Mouse (Mus musculus) MEL (cell line): ENCODE measurements at regions not wholly inside any gene's neighbourhood (a gene's known extent, or its start where the extent isn't known, plus 50 kb on each side); places are given as distances from the start of the nearest gene placed in this dataset.

ENCODE experiments used
- DNase-seq: peaks from one replicate; pipeline ENCODE4 v3.0.0; 2011; ENCODE audit warnings: low read depth, low spot score
- H3K27ac ChIP-seq: 2 replicates; pipeline ENCODE4 v1.5.1; 2012; ENCODE audit warnings: low read depth, mild to moderate bottlenecking, control low read depth, low read length, moderate library complexity; ENCODE audit not compliant: control insufficient read depth
- H3K27me3 ChIP-seq, 2 experiments: fragments of 150-350 bp in 1 of 2; sonication (generic) in 1 of 2; 2 replicates each; pipeline ENCODE4 v1.6.1; 2012; ENCODE audit warnings: low read length in 2 of 2, mild to moderate bottlenecking in 2 of 2, improper control_type of control experiment in 1 of 2, moderate library complexity in 1 of 2; ENCODE audit not compliant: insufficient read depth in 2 of 2, control insufficient read depth in 1 of 2
- H3K36me3 ChIP-seq, 2 experiments: 2 replicates each; pipeline ENCODE4 v1.6.1; 2012 to 2014; ENCODE audit warnings: low read length in 2 of 2, improper control_type of control experiment in 1 of 2, inconsistent platforms in 1 of 2, mild to moderate bottlenecking in 1 of 2; ENCODE audit not compliant: insufficient read depth in 2 of 2, control insufficient read depth in 1 of 2
- H3K4me1 ChIP-seq, 2 experiments: fragments of 150-350 bp in 1 of 2; sonication (generic) in 1 of 2; 2 replicates each; pipeline ENCODE4 v1.6.1; 2012; ENCODE audit warnings: low read length in 2 of 2, improper control_type of control experiment in 1 of 2, mild to moderate bottlenecking in 1 of 2; ENCODE audit not compliant: insufficient read depth in 2 of 2, control insufficient read depth in 1 of 2
- H3K4me3 ChIP-seq, 2 experiments: fragments of 150-350 bp in 1 of 2; sonication (generic) in 1 of 2; 2 replicates each; pipeline ENCODE4 v1.5.1; 2012; ENCODE audit warnings: low read depth in 2 of 2, low read length in 2 of 2, mild to moderate bottlenecking in 2 of 2, moderate library complexity in 2 of 2, control low read depth in 1 of 2, improper control_type of control experiment in 1 of 2; ENCODE audit not compliant: control insufficient read depth in 1 of 2, insufficient read depth in 1 of 2
- H3K79me2 ChIP-seq: 2 replicates; pipeline ENCODE4 v1.6.1; 2012; ENCODE audit warnings: mild to moderate bottlenecking, low read length, moderate library complexity; ENCODE audit not compliant: control insufficient read depth, poor library complexity, insufficient read depth
- H3K9ac ChIP-seq: 2 replicates; pipeline ENCODE4 v1.6.1; 2012; ENCODE audit warnings: low read depth, mild to moderate bottlenecking, control low read depth, low read length, moderate library complexity; ENCODE audit not compliant: control insufficient read depth, poor library complexity, severe bottlenecking
- H3K9me3 ChIP-seq: fragments of 150-350 bp; sonication (generic); replicated peaks from 2 replicates; pipeline ENCODE4 v1.6.1; 2012; ENCODE audit warnings: mild to moderate bottlenecking, low read length, improper control_type of control experiment, moderate library complexity; ENCODE audit not compliant: insufficient read depth
- BHLHE40 ChIP-seq: IDR thresholded peaks from 2 replicates; pipeline ENCODE4 v1.6.1; 2012; ENCODE audit warnings: low read depth, mild to moderate bottlenecking, inconsistent platforms, low read length, improper control_type of control experiment, borderline replicate concordance
- E2F4 ChIP-seq: IDR thresholded peaks from 2 replicates; pipeline ENCODE4 v1.6.1; 2011; ENCODE audit warnings: low read depth, low read length, improper control_type of control experiment, borderline replicate concordance
- ETS1 ChIP-seq: IDR thresholded peaks from 2 replicates; pipeline ENCODE4 v1.6.1; 2012; ENCODE audit warnings: low read depth, mild to moderate bottlenecking, inconsistent platforms, low read length, improper control_type of control experiment, moderate library complexity
- GABPA ChIP-seq: IDR thresholded peaks from 2 replicates; pipeline ENCODE4 v1.6.1; 2012; ENCODE audit warnings: low read depth, mild to moderate bottlenecking, inconsistent platforms, low read length, improper control_type of control experiment, moderate library complexity
- HCFC1 ChIP-seq: IDR thresholded peaks from 2 replicates; pipeline ENCODE4 v1.6.1; 2012; ENCODE audit warnings: low read depth, mild to moderate bottlenecking, inconsistent platforms, low read length, improper control_type of control experiment, moderate library complexity
- KAT2A ChIP-seq: conservative IDR thresholded peaks from 2 replicates; pipeline ENCODE4 v1.6.1; 2012; ENCODE audit warnings: low read depth, low read length, improper control_type of control experiment, inconsistent platforms
- MAFK ChIP-seq: IDR thresholded peaks from 2 replicates; pipeline ENCODE4 v1.6.1; 2011; ENCODE audit warnings: low read depth, mild to moderate bottlenecking, low read length, improper control_type of control experiment, borderline replicate concordance
- MAX ChIP-seq: IDR thresholded peaks from 2 replicates; pipeline ENCODE4 v1.6.1; 2011; ENCODE audit warnings: low read length, improper control_type of control experiment
- MAZ ChIP-seq: IDR thresholded peaks from 2 replicates; pipeline ENCODE4 v1.6.1; 2012; ENCODE audit warnings: low read depth, mild to moderate bottlenecking, inconsistent platforms, low read length, improper control_type of control experiment
- MEF2A ChIP-seq: IDR thresholded peaks from 2 replicates; pipeline ENCODE4 v1.6.1; 2014; ENCODE audit warnings: low read depth, mild to moderate bottlenecking, inconsistent platforms, low read length, improper control_type of control experiment; ENCODE audit not compliant: poor library complexity, insufficient replicate concordance, severe bottlenecking; ENCODE audit errors: extremely low read depth
- MYB ChIP-seq: IDR thresholded peaks from 2 replicates; pipeline ENCODE4 v1.6.1; 2011; ENCODE audit warnings: mild to moderate bottlenecking, low read depth, low read length, improper control_type of control experiment
- NELFE ChIP-seq: IDR thresholded peaks from 2 replicates; pipeline ENCODE4 v1.6.1; 2011; ENCODE audit warnings: low read depth, low read length, improper control_type of control experiment
- POLR2AphosphoS2 ChIP-seq: IDR thresholded peaks from 2 replicates; pipeline ENCODE4 v1.6.1; 2011; ENCODE audit warnings: low read length, improper control_type of control experiment
- POLR2AphosphoS5 ChIP-seq: IDR thresholded peaks from 2 replicates; pipeline ENCODE4 v1.6.1; 2012; ENCODE audit warnings: low read depth, borderline replicate concordance, mild to moderate bottlenecking, inconsistent platforms, low read length, moderate library complexity, mixed read lengths
- SIN3A ChIP-seq: IDR thresholded peaks from 2 replicates; pipeline ENCODE4 v1.6.1; 2012; ENCODE audit warnings: low read length, improper control_type of control experiment, inconsistent platforms
- TBP ChIP-seq: IDR thresholded peaks from 2 replicates; pipeline ENCODE4 v1.8.0; 2011; ENCODE audit warnings: low read depth, low read length, improper control_type of control experiment
- USF1 ChIP-seq: IDR thresholded peaks from 2 replicates; pipeline ENCODE4 v1.6.1; 2014; ENCODE audit warnings: low read depth, mild to moderate bottlenecking, inconsistent platforms, low read length, improper control_type of control experiment, moderate library complexity
- ZC3H11A ChIP-seq: IDR thresholded peaks from 2 replicates; pipeline ENCODE4 v1.6.1; 2012; ENCODE audit warnings: low read depth, mild to moderate bottlenecking, inconsistent platforms, low read length, improper control_type of control experiment
- ZKSCAN1 ChIP-seq: IDR thresholded peaks from 2 replicates; pipeline ENCODE4 v1.6.1; 2012; ENCODE audit warnings: low read depth, mild to moderate bottlenecking, inconsistent platforms, low read length, improper control_type of control experiment, moderate library complexity

DNA sequence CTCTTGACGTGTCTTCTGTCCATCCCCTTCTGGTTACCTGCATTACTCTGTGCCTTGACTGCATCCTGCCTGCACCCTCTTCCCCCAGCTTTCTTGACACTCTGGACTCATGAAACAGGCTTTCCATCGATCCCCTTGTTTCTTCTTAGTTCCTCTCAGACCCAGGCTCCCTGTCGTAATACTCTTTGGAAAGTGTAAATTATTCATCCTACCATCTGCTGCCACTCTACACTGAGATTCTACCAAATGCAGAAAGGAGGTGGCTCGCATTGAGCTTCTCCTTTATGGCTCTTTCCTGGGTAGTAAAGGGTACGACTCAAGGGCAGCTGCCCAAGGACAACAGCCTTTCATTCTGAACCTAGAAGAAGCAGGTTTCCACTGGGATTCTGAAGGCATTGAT, 129.5 kb downstream of the 1500009L16Rik start:
- no peaks in the 10 kb centered on the region for H3K36me3 ChIP-seq
- no peak for DNase-seq
- H3K4me3 ChIP-seq, result no peak overlapping the region
- H3K4me1 ChIP-seq, result no peaks in the 10 kb centered on the region
- no peaks in the 10 kb centered on the region; a peak in 2 of 4 replicates for H3K27me3 ChIP-seq
- H3K9me3 ChIP-seq, result no peaks in the 10 kb centered on the region
- H3K9ac ChIP-seq, result no peak overlapping the region
- no peak overlapping the region for H3K27ac ChIP-seq
- no peaks in the 10 kb centered on the region for H3K79me2 ChIP-seq
- TF ChIP-seq TBP (no peak), BHLHE40 (no peak), E2F4 (no peak), MYB (no peak), HCFC1 (no peak), ETS1 (no peak), ZKSCAN1 (no peak), SIN3A (no peak), MAX (no peak), MAZ (no peak), MAFK (no peak), KAT2A (no peak)

DNA sequence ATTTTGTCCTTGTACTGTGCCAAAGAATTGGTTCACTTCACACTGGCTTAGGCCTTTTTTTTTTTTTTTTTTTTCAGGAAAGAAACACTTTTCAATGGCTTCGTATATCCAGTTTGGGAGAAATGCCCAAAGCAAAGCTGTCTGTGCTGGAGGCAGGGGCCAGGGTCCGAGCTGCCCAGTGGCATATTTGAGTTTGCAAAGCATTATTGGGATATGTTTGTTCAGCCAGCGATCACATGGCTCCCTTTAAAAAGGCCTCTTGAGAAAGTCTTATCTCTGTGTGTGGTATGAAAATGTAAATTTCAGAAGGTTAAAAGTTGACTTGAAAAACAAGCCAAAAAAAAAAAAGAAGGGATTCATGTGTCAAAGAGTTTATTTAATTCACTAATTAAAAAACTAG, 130.1 kb downstream of the 1500009L16Rik start:
- Histone ChIP-seq H3K27ac (no peak overlapping the region), H3K9me3 (no peaks in the 10 kb centered on the region), H3K79me2 (no peaks in the 10 kb centered on the region), H3K4me1 (no peaks in the 10 kb centered on the region), H3K36me3 (no peaks in the 10 kb centered on the region), H3K4me3 (no peak overlapping the region), H3K27me3 (no peaks in the 10 kb centered on the region; a peak in 2 of 4 replicates)
- no peak for DNase-seq
- TF ChIP-seq USF1 (no peak), MEF2A (no peak), GABPA (no peak), NELFE (no peak), HCFC1 (no peak), TBP (no peak), POLR2AphosphoS5 (no peak), BHLHE40 (no peak), ETS1 (no peak), ZC3H11A (no peak), POLR2AphosphoS2 (no peak)
- TF ChIP-seq, all 39 proteins: peak for 0
- no peak overlapping the region for H3K9ac ChIP-seq
